Mouse (Mus musculus): ENCODE measurements around the gene Cav1. TPM values are rescaled to one million over a fixed set of nuclear protein-coding genes. Genes with fewer than 3 reads are reported as not detected.

The Cav1 gene
- polyA plus RNA-seq, 1 experiment from 2014 or later = 135 TPM

DNA sequence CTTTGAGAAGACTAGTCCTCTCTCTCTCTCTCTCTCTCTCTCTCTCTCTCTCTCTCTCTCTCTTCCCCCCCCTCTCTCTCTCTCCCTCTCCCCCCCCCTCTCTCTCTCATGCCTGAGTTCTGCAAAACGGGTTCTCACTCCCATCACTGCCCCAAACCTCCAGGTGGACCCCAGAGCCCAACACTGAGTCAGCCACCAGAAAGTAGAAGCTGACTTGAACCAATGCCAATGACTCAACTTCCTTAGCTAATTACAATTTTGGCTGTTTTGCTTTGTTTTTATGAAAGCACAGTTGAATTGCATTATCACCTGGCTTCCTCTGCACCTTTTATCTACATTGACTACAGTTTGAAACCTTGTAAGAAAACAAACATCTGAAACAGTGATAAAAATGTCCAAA is 11.8 kb downstream of the Cav1 start:
- Histone ChIP-seq H3K27me3 (replicated peaks) (no peaks in the 10 kb centered on the region), H3K4me1 (peaks cover 38% of the 10 kb centered on the region), H3K4me2 (no peak overlapping the region), H3K27ac (replicated peaks) (0 out of 2 replicates have a peak overlapping the region, but pooled peaks have one; percentile 42), H3K36me3 (no peaks in the 10 kb centered on the region), H3K9ac (no peak overlapping the region), H3K9me3 (no peaks in the 10 kb centered on the region), H3K4me3 (no peak overlapping the region)
- 43% methylated on average over 1 of the region's 1 CpGs for WGBS
- no peak for ATAC-seq (ENCODE audit: extremely low read depth, insufficient number of reproducible peaks, low FRiP score, low TSS enrichment)

DNA sequence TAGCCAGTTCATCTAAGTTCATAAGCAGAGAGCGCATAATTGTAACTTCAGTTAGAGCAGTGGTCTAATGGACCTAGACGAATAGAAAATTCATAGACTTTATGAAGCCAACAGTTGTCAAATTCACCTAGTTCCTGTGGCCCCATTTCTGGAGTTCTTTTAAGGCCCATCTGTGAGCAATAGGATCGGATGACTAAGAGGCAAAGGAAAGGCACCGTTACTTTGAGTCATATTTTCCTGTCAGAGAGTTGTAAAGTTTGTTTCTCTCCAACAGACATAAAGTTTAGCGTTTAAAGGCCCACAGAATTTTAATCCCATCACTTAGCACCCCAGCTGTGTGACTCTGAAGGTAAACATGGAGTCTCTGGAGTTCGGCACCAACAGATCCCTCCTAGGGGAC is 15.8 kb downstream of the Cav1 start:
- Histone ChIP-seq H3K4me1 (peaks cover 37% of the 10 kb centered on the region), H3K4me2 (no peak overlapping the region), H3K27me3 (replicated peaks) (no peaks in the 10 kb centered on the region), H3K4me3 (no peak overlapping the region), H3K9me3 (no peaks in the 10 kb centered on the region), H3K27ac (replicated peaks) (no peak overlapping the region), H3K36me3 (no peaks in the 10 kb centered on the region), H3K9ac (no peak overlapping the region)
- ATAC-seq (ENCODE audit: extremely low read depth, insufficient number of reproducible peaks, low FRiP score, low TSS enrichment) = no peak
- 75% methylated on average over 6 of the region's 6 CpGs for WGBS

DNA sequence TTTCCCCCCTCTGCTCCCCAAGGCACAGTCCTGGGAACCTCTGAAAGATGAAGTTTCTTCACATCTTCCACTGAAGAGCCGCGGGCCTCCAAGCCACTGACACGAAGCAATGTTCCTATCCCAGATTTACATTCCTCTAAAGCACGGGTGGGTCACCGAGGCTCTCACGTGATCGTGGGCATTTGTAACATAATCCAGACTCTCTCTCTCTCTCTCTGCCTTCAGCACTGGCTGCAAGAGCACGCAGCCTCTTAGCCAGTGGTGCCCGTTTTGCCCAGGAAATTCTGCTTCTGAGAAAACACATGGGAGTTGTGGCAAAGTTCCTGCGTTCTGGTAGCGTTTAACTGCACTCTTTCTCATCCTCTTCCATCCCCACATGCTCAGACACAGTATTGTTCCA is 21.1 kb downstream of the Cav1 start:
- peak overlapping the region; percentile 62 for H3K4me2 ChIP-seq
- no peak for ATAC-seq (ENCODE audit: extremely low read depth, insufficient number of reproducible peaks, low FRiP score, low TSS enrichment)
- no peaks in the 10 kb centered on the region for H3K27me3 ChIP-seq (replicated peaks)
- H3K9ac ChIP-seq = no peak overlapping the region; the same call in 1 of the 2 replicates
- no peaks in the 10 kb centered on the region for H3K9me3 ChIP-seq
- peak overlapping the region; percentile 34 for H3K4me3 ChIP-seq
- no peak overlapping the region for H3K27ac ChIP-seq (replicated peaks)
- 39% methylated on average over 11 of the region's 11 CpGs for whole genome bisulfite sequencing
- peaks cover 19% of the 10 kb centered on the region for H3K4me1 ChIP-seq
- no peaks in the 10 kb centered on the region for H3K36me3 ChIP-seq

DNA sequence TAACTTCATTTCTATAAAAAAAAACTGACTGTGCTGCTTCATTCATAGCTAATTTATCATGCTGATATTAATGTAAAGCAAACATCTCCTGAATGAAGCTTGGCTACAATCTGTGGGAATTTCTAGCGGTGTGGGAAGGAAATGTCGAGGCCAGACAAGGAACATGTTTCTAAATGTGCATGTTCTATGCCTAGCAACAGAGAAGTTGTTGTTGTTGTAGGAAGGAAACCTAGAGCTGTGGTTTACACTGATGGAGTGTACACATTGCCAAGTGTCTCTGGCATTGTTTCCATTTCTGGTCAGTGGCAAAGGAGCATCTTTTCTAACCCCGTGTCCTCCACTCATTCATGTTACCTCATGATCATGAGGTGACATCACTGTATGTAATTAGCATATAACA is 23.7 kb downstream of the Cav1 start:
- WGBS = 68% methylated on average over 3 of the region's 3 CpGs
- Histone ChIP-seq H3K27me3 (replicated peaks) (no peaks in the 10 kb centered on the region), H3K4me1 (peaks cover 19% of the 10 kb centered on the region), H3K4me2 (no peak overlapping the region), H3K4me3 (no peak overlapping the region), H3K36me3 (no peaks in the 10 kb centered on the region), H3K27ac (replicated peaks) (no peak overlapping the region), H3K9ac (no peak overlapping the region), H3K9me3 (no peaks in the 10 kb centered on the region)
- ATAC-seq (ENCODE audit: extremely low read depth, insufficient number of reproducible peaks, low FRiP score, low TSS enrichment) = no peak

DNA sequence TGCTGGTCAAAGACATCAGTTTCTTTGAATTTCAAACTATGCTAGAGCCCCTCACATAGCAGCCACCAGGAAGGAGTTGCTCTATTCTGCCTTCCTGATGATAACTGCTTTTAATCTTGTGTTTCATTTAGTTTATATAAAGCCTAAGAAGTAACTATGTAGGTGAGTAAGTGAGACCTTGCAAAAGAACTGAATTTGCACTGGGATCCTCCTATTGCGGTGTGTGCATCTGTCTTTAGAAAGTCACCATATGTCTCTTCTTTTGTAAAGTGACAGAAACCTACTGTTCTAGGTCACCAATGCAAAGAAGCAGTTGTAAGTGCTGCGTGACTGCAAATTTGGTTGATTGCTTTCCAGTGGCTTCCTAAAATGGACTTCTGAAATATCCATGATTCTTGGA is 31.6 kb downstream of the Cav1 start:
- H3K4me1 ChIP-seq = peaks cover 4% of the 10 kb centered on the region; the same call in 1 of the 2 replicates
- H3K4me3 ChIP-seq = no peak overlapping the region
- no peak overlapping the region for H3K9ac ChIP-seq
- no peaks in the 10 kb centered on the region for H3K27me3 ChIP-seq (replicated peaks)
- H3K36me3 ChIP-seq = peaks cover 8% of the 10 kb centered on the region
- H3K4me2 ChIP-seq = no peak overlapping the region
- no peak for ATAC-seq (ENCODE audit: extremely low read depth, insufficient number of reproducible peaks, low FRiP score, low TSS enrichment)
- H3K27ac ChIP-seq (replicated peaks) = no peak overlapping the region
- no peaks in the 10 kb centered on the region for H3K9me3 ChIP-seq
- 77% methylated on average over 2 of the region's 2 CpGs for WGBS

DNA sequence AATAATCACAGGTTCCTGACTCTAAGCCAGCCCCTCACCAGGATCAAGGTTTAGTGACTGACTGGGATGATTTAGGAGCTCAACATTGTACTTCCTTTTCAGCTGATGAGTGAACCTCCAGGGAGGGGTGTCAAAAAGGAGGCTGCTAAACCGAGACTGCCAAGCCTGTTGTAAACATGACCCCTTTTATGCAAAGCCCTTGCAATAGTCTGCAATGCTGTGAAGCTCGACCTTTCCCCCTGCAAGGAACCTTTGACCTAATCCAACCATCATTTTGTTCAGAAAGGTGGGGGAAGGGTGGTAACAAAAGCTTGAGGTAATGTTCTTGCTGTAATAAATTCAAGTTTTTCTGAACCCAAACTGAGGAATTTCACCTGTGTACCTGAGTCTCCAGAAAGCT is 34.3 kb downstream of the Cav1 start:
- Histone ChIP-seq H3K4me2 (no peak overlapping the region), H3K9ac (no peak overlapping the region), H3K36me3 (peaks cover 8% of the 10 kb centered on the region), H3K27me3 (replicated peaks) (no peaks in the 10 kb centered on the region), H3K9me3 (no peaks in the 10 kb centered on the region), H3K27ac (replicated peaks) (no peak overlapping the region), H3K4me1 (peaks cover under 1% of the 10 kb centered on the region; the same call in 1 of the 2 replicates), H3K4me3 (no peak overlapping the region)
- no peak for ATAC-seq (ENCODE audit: extremely low read depth, insufficient number of reproducible peaks, low FRiP score, low TSS enrichment)
- 34% methylated on average over 2 of the region's 2 CpGs for WGBS

DNA sequence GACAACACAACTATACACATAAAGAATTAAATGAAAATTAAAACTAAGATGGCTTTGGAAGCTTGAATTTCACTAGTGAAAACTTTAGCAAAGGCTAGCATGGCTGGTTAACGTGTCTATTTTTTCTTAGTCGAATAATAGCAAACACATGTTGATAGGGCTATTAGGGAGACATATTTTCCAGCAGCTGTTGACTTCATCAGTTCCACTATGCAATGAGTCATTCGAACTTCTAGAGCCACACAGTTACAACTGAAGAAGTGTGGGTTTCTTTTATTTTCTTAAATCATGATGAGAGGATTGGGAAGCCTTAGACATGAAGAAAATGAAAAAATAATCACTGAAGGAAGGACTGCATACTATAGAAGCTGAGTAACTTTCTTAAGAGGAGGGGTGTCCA is 41.9 kb downstream of the Cav1 start:
- no peak for ATAC-seq (ENCODE audit: extremely low read depth, insufficient number of reproducible peaks, low FRiP score, low TSS enrichment)
- no peaks in the 10 kb centered on the region for H3K27me3 ChIP-seq (replicated peaks)
- WGBS = 60% methylated on average over 3 of the region's 3 CpGs
- H3K4me2 ChIP-seq = no peak overlapping the region
- no peak overlapping the region for H3K27ac ChIP-seq (replicated peaks)
- H3K9ac ChIP-seq = no peak overlapping the region
- no peak overlapping the region for H3K4me3 ChIP-seq
- H3K4me1 ChIP-seq = no peaks in the 10 kb centered on the region
- H3K36me3 ChIP-seq = no peaks in the 10 kb centered on the region
- no peaks in the 10 kb centered on the region for H3K9me3 ChIP-seq

DNA sequence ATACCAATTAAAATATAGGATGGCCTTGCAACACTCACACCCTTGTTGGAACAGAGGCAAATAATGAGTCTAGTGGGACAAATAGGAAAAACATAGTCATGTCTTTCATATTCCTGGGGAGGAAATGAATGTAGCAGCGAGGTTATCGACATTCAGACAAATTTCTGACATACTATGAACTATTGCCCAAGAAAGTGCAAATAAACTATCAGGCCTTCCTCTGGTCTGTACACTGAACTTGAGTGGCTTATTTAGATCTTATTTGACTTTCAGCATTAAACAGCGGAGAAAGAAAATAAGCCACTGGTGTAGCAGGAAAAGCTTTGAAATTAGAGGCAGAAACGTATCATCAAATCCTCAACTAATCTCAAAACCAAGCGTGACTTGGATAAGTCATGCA is 44.7 kb downstream of the Cav1 start:
- Histone ChIP-seq H3K4me2 (no peak overlapping the region), H3K4me1 (peaks cover 7% of the 10 kb centered on the region; the same call in 1 of the 2 replicates), H3K4me3 (no peak overlapping the region), H3K27me3 (replicated peaks) (no peaks in the 10 kb centered on the region), H3K27ac (replicated peaks) (no peak overlapping the region), H3K9ac (no peak overlapping the region), H3K9me3 (no peaks in the 10 kb centered on the region), H3K36me3 (no peaks in the 10 kb centered on the region)
- 81% methylated on average over 5 of the region's 5 CpGs for WGBS
- ATAC-seq (ENCODE audit: extremely low read depth, insufficient number of reproducible peaks, low FRiP score, low TSS enrichment) = no peak

DNA sequence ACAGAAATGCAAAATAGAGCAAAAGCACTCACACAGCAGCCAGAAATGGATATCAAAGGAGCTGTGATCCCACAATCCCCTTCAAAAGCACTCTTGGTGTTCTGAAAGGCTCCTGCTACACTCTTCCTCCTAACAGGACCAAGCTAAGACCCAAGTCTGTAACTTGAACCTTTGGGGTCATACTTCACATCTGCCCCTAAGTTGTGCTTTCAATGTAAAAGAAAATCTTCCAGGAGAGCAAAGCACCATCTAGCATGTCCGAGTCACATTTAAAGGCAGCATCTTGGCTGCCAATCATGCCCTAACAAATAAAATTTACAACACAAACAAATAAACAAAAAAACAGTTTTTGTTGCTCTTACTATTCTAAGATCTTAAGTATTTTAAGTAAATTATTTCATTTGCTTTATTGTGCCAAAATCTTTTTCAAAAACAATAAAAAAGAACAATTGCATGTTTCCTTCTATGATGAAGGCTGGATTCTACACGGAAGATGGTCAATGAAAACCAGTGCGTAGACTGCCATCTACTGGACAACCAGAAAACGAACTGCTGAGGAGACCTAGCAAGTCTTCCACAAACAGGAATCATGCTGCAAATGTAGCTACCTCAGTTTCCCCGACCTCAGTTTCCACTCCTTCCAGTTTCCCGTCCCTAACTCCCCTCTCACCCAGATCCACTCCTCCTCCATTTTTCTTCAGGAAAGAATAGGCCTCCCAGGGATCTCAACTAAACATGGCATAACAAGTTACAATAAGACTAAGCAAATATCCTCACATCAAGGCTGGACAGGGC is 53.0 kb downstream of the Cav1 start:
- Histone ChIP-seq H3K4me1 (peaks cover 2% of the 10 kb centered on the region; the same call in 1 of the 2 replicates), H3K4me3 (no peak overlapping the region), H3K9me3 (no peaks in the 10 kb centered on the region), H3K9ac (no peak overlapping the region), H3K27ac (replicated peaks) (no peak overlapping the region), H3K36me3 (no peaks in the 10 kb centered on the region), H3K27me3 (replicated peaks) (no peaks in the 10 kb centered on the region), H3K4me2 (no peak overlapping the region)
- ATAC-seq (ENCODE audit: extremely low read depth, insufficient number of reproducible peaks, low FRiP score, low TSS enrichment) = no peak
- WGBS = 12% methylated on average over 6 of the region's 6 CpGs

DNA sequence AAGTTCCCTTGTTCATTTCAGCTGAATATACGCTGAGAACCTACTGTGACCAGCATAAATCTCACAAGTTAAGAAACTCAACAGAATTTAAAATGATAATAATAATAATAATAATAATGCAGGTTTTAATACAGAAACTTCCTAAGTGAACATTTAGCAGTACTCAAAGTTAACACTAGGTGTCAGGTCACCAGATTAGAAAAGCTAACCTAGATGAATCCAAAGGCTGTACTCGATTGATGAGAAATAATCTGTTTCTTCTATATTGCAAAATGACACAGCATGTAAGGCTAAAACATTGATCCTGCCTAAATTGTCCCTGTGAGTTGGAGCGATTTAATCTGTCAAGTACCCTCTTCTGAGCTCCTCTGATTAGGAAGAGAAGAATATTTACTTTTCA is 56.6 kb downstream of the Cav1 start:
- no peaks in the 10 kb centered on the region for H3K36me3 ChIP-seq
- H3K4me3 ChIP-seq = no peak overlapping the region
- WGBS = 36% methylated on average over 3 of the region's 3 CpGs
- ATAC-seq (ENCODE audit: extremely low read depth, insufficient number of reproducible peaks, low FRiP score, low TSS enrichment) = no peak
- H3K9ac ChIP-seq = no peak overlapping the region
- H3K27ac ChIP-seq (replicated peaks) = no peak overlapping the region
- H3K4me2 ChIP-seq = no peak overlapping the region
- no peaks in the 10 kb centered on the region; the same call in 1 of the 2 replicates for H3K4me1 ChIP-seq
- H3K27me3 ChIP-seq (replicated peaks) = no peaks in the 10 kb centered on the region
- H3K9me3 ChIP-seq = no peaks in the 10 kb centered on the region

DNA sequence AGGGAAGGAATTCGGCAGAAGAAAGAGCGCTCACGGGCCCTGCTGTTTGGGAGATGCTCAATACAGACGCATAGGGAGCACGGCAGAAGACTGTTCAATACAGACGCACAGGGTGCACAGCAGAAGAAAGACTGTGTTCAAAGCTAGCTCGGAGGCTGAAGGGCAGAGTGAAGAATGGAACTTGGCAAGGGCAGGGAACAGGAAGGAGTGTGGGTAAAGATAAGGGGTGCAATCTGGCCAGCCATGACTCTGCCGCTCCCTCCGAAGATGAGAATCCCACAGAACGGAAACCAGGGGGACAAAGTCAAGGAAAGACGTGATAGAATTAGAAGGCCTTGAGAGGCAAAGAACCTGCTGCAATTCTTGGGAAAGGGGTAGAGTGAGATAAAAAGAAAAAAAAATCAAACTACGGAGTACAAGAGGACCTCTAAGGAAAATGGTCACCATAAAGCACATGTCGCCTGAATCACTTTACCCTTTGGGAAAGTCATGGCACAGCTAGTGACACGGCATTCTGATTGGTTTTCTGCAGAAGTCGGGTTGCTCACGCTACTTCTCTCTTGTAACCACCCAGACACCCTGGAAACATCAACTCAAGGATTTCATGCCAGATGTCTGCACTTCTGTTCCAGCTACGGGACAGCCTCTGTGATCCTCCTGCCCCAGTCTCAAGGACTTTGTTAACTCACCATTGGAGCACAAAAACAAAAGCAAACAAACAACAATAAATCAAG is 57.5 kb downstream of the Cav1 start:
- H3K9me3 ChIP-seq = no peaks in the 10 kb centered on the region
- no peak overlapping the region for H3K9ac ChIP-seq
- H3K27me3 ChIP-seq (replicated peaks) = no peaks in the 10 kb centered on the region
- no peak overlapping the region for H3K27ac ChIP-seq (replicated peaks)
- 51% methylated on average over 17 of the region's 17 CpGs for WGBS
- no peaks in the 10 kb centered on the region; the same call in 1 of the 2 replicates for H3K4me1 ChIP-seq
- H3K4me3 ChIP-seq = no peak overlapping the region
- no peak overlapping the region for H3K4me2 ChIP-seq
- no peak for ATAC-seq (ENCODE audit: extremely low read depth, insufficient number of reproducible peaks, low FRiP score, low TSS enrichment)
- H3K36me3 ChIP-seq = no peaks in the 10 kb centered on the region
